Mouse (Mus musculus): ENCODE measurements at regions not wholly inside any gene's neighbourhood (a gene's known extent, or its start where the extent isn't known, plus 50 kb on each side); places are given as distances from the start of the nearest gene placed in this dataset.

DNA sequence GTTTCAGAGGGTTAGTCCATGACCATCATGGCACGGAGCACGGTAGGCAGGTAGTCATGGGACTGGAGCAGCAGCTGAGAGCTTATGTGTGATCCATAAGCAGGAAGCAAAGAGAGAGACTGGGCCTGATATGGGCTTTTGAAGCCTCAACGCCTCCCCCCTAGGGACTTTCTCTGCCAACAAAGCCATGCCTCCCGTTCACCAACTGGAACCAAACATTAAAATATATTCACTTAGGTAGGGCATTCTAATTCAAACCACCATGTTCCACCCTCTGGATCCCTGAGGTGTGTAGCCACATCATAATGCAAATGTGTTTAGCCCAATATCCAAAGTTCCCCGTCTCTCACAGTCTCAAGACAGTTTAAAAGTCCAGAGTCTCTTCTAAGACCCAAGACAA, 85.3 kb upstream of the Ltbp1 start:
- no peak overlapping the region for H3K9ac ChIP-seq (replicated peaks)
- no peaks in the 10 kb centered on the region for H3K9me3 ChIP-seq (ENCODE audit: low read length)
- no peak overlapping the region for H3K4me2 ChIP-seq (ENCODE audit: low read depth, low read length)
- H3K4me3 ChIP-seq (ENCODE audit: low read depth, low read length): no peak overlapping the region
- WGBS (ENCODE audit: insufficient replicate concordance): 73% methylated on average over 5 of the region's 5 CpGs
- H3K27me3 ChIP-seq (ENCODE audit: insufficient read depth, low read length): no peaks in the 10 kb centered on the region
- H3K27ac ChIP-seq (ENCODE audit: low read depth): no peak overlapping the region
- DNase-seq (no peak), ATAC-seq (no peak)
- H3K4me1 ChIP-seq (ENCODE audit: insufficient read depth): no peaks in the 10 kb centered on the region
- TF ChIP-seq CTCF (IDR thresholded peaks at IDR 0.05; ENCODE audit: low read depth) (no peak), EP300 (IDR thresholded peaks at IDR 0.05; ENCODE audit: low read depth) (no peak)
- H3K36me3 ChIP-seq (replicated peaks; ENCODE audit: insufficient read depth, low read length): no peaks in the 10 kb centered on the region

DNA sequence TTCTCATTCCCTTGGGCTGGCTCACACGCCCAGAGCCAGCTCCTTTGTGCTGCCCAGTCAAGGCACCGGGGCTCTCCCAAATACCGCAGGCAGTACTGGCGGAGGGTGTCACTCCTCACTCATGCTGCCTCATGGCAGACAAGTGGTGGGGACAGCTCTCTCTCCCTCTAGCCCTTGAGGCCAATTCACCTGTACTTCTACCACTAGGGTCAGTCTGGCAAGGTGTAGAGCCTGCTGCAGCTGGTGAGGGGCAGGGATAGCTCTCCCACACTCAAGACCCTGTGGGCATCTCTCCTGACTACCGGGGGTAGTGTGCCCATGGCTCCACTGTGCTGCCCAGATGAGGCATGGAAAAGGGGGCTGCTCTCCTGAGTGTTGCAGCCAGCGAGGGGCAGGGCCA, 84.0 kb upstream of the Ltbp1 start:
- no peak overlapping the region for H3K4me2 ChIP-seq (ENCODE audit: low read depth, low read length)
- no peak for TF ChIP-seq EP300 (IDR thresholded peaks at IDR 0.05; ENCODE audit: low read depth)
- no peak for TF ChIP-seq CTCF (IDR thresholded peaks at IDR 0.05; ENCODE audit: low read depth)
- H3K4me3 ChIP-seq (ENCODE audit: low read depth, low read length): no peak overlapping the region
- H3K27ac ChIP-seq (ENCODE audit: low read depth): no peak overlapping the region
- H3K4me1 ChIP-seq (ENCODE audit: insufficient read depth): no peaks in the 10 kb centered on the region
- WGBS (ENCODE audit: insufficient replicate concordance): 77% methylated on average over 6 of the region's 6 CpGs
- H3K36me3 ChIP-seq (replicated peaks; ENCODE audit: insufficient read depth, low read length): no peaks in the 10 kb centered on the region
- no peak overlapping the region for H3K9ac ChIP-seq (replicated peaks)
- ATAC-seq (no peak), DNase-seq (no peak)
- no peaks in the 10 kb centered on the region for H3K9me3 ChIP-seq (ENCODE audit: low read length)
- no peaks in the 10 kb centered on the region for H3K27me3 ChIP-seq (ENCODE audit: insufficient read depth, low read length)

GRCm38 (mm10) chr17:74922016-74922415, 83.4 kb upstream of the Ltbp1 start:
- no peaks in the 10 kb centered on the region for H3K27me3 ChIP-seq (ENCODE audit: insufficient read depth, low read length)

DNA sequence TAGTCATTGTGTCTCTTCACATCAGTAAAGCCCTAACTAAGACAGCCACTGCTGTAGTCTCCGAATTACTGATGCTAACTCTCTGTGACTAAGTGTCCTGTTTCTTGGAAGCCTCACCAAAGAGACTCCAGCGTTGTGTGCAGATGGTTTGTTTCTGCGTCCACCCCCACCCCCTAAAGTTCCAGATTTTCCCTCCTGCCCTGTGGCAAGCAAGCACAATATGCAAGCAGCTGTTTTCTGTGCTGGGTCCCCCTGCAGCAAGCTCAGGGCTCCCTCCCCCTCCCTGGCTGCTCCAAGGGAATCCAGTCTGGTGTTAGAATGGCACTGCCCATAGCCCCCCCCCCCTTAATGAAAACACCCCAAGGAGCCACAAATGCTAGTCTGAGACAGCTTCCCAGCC, 82.8 kb upstream of the Ltbp1 start:
- H3K9ac ChIP-seq (replicated peaks): no peak overlapping the region
- H3K4me1 ChIP-seq (ENCODE audit: insufficient read depth): no peaks in the 10 kb centered on the region
- no peak for TF ChIP-seq EP300 (IDR thresholded peaks at IDR 0.05; ENCODE audit: low read depth)
- no peak for TF ChIP-seq CTCF (IDR thresholded peaks at IDR 0.05; ENCODE audit: low read depth)
- no peaks in the 10 kb centered on the region for H3K9me3 ChIP-seq (ENCODE audit: low read length)
- no peaks in the 10 kb centered on the region for H3K27me3 ChIP-seq (ENCODE audit: insufficient read depth, low read length)
- H3K36me3 ChIP-seq (replicated peaks; ENCODE audit: insufficient read depth, low read length): no peaks in the 10 kb centered on the region
- no peak overlapping the region for H3K4me3 ChIP-seq (ENCODE audit: low read depth, low read length)
- no peak for DNase-seq
- ATAC-seq: no peak
- H3K4me2 ChIP-seq (ENCODE audit: low read depth, low read length): no peak overlapping the region
- 69% methylated on average over 3 of the region's 3 CpGs for WGBS (ENCODE audit: insufficient replicate concordance)
- no peak overlapping the region for H3K27ac ChIP-seq (ENCODE audit: low read depth)

More at GRCm38 (mm10) chr17:74922016-74922415, 83.4 kb upstream of the Ltbp1 start:
- Histone ChIP-seq H3K9me3 (ENCODE audit: low read length) (no peaks in the 10 kb centered on the region), H3K9ac (replicated peaks) (no peak overlapping the region), H3K4me3 (ENCODE audit: low read depth, low read length) (no peak overlapping the region), H3K27ac (ENCODE audit: low read depth) (no peak overlapping the region), H3K36me3 (replicated peaks; ENCODE audit: insufficient read depth, low read length) (no peaks in the 10 kb centered on the region), H3K4me2 (ENCODE audit: low read depth, low read length) (no peak overlapping the region), H3K4me1 (ENCODE audit: insufficient read depth) (no peaks in the 10 kb centered on the region)
- DNase-seq: no peak
- WGBS (ENCODE audit: insufficient replicate concordance): 45% methylated on average over 4 of the region's 4 CpGs
- TF ChIP-seq EP300 (IDR thresholded peaks at IDR 0.05; ENCODE audit: low read depth) (no peak), CTCF (IDR thresholded peaks at IDR 0.05; ENCODE audit: low read depth) (no peak)
- ATAC-seq: no peak

DNA sequence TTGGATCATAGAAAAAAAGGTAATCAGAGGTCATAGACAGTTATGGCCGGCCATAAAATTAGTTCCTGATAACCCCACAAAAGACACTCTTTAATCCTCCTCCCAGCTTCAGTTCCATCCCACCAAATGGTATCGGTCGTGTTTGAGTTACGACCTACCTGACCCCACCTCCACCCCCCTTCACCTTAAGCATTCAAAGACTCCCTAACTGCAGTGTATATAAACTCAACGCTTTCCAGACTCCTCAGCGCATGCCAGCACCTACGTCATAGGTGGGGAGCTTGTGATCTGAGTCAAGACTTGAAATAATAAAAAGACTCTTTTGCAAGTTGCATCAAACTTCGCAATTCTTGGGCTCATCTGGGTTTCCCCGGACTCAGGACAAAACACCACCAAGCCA, 82.3 kb upstream of the Ltbp1 start:
- WGBS (ENCODE audit: insufficient replicate concordance): 63% methylated on average over 9 of the region's 9 CpGs
- Histone ChIP-seq H3K9ac (replicated peaks) (no peak overlapping the region), H3K36me3 (replicated peaks; ENCODE audit: insufficient read depth, low read length) (no peaks in the 10 kb centered on the region), H3K4me2 (ENCODE audit: low read depth, low read length) (no peak overlapping the region), H3K4me1 (ENCODE audit: insufficient read depth) (no peaks in the 10 kb centered on the region), H3K27me3 (ENCODE audit: insufficient read depth, low read length) (no peaks in the 10 kb centered on the region), H3K9me3 (ENCODE audit: low read length) (no peaks in the 10 kb centered on the region), H3K4me3 (ENCODE audit: low read depth, low read length) (no peak overlapping the region), H3K27ac (ENCODE audit: low read depth) (no peak overlapping the region)
- no peak for ATAC-seq
- no peak for DNase-seq
- no peak for TF ChIP-seq EP300 (IDR thresholded peaks at IDR 0.05; ENCODE audit: low read depth)
- TF ChIP-seq CTCF (IDR thresholded peaks at IDR 0.05; ENCODE audit: low read depth): no peak

- Histone ChIP-seq H3K27ac (ENCODE audit: low read depth) (no peak overlapping the region), H3K36me3 (replicated peaks; ENCODE audit: insufficient read depth, low read length) (no peaks in the 10 kb centered on the region), H3K9me3 (ENCODE audit: low read length) (no peaks in the 10 kb centered on the region), H3K4me1 (ENCODE audit: insufficient read depth) (no peaks in the 10 kb centered on the region), H3K9ac (replicated peaks) (no peak overlapping the region), H3K4me3 (ENCODE audit: low read depth, low read length) (no peak overlapping the region), H3K4me2 (ENCODE audit: low read depth, low read length) (no peak overlapping the region), H3K27me3 (ENCODE audit: insufficient read depth, low read length) (no peaks in the 10 kb centered on the region)
- ATAC-seq (no peak), DNase-seq (no peak)
- 78% methylated on average over 6 of the region's 6 CpGs for WGBS (ENCODE audit: insufficient replicate concordance)
- TF ChIP-seq EP300 (IDR thresholded peaks at IDR 0.05; ENCODE audit: low read depth): no peak
- TF ChIP-seq CTCF (IDR thresholded peaks at IDR 0.05; ENCODE audit: low read depth): no peak
Measured at GRCm38 (mm10) chr17:74925131-74925530, 80.2 kb upstream of the Ltbp1 start.

GRCm38 (mm10) chr17:74927981-74928380, 77.4 kb upstream of the Ltbp1 start:
- Histone ChIP-seq H3K4me1 (ENCODE audit: insufficient read depth) (no peaks in the 10 kb centered on the region), H3K9ac (replicated peaks) (no peak overlapping the region), H3K27ac (ENCODE audit: low read depth) (no peak overlapping the region), H3K27me3 (ENCODE audit: insufficient read depth, low read length) (no peaks in the 10 kb centered on the region), H3K4me2 (ENCODE audit: low read depth, low read length) (no peak overlapping the region), H3K4me3 (ENCODE audit: low read depth, low read length) (no peak overlapping the region), H3K36me3 (replicated peaks; ENCODE audit: insufficient read depth, low read length) (no peaks in the 10 kb centered on the region), H3K9me3 (ENCODE audit: low read length) (no peaks in the 10 kb centered on the region)
- 62% methylated on average over 5 of the region's 5 CpGs for WGBS (ENCODE audit: insufficient replicate concordance)
- DNase-seq (no peak), ATAC-seq (no peak)
- TF ChIP-seq EP300 (IDR thresholded peaks at IDR 0.05; ENCODE audit: low read depth) (no peak), CTCF (IDR thresholded peaks at IDR 0.05; ENCODE audit: low read depth) (no peak)

Measured in liver, postnatal 0 days (tissue).